Mouse (Mus musculus) fat pad, adult 2 months (tissue): ENCODE measurements around the gene Tnfrsf25.

ENCODE experiments used
- DNase-seq: peaks from one replicate; pipeline ENCODE4 v3.0.0-alpha.2; 2011; ENCODE audit warnings: low read depth, low spot score; ENCODE audit errors: extremely low read depth

Tnfrsf25 gene

GRCm38 (mm10) chr4:152120311-152121182, 4.8 kb downstream of the Tnfrsf25 start:
- DNase-seq = no peak

- DNase-seq = no peak
Observed at GRCm38 (mm10) chr4:152121183-152121505, 5.4 kb downstream of the Tnfrsf25 start.

GRCm38 (mm10) chr4:152124361-152124961, 8.7 kb downstream of the Tnfrsf25 start:
- no peak for DNase-seq

GRCm38 (mm10) chr4:152125161-152126025, 9.7 kb downstream of the Tnfrsf25 start:
- no peak for DNase-seq

GRCm38 (mm10) chr4:152126026-152126920, 10.5 kb downstream of the Tnfrsf25 start:
- no peak for DNase-seq

GRCm38 (mm10) chr4:152127884-152128283, 12.2 kb downstream of the Tnfrsf25 start:
- no peak for DNase-seq

GRCm38 (mm10) chr4:152128784-152129183, 13.1 kb downstream of the Tnfrsf25 start:
- DNase-seq = no peak

GRCm38 (mm10) chr4:152129395-152129930, 13.7 kb downstream of the Tnfrsf25 start:
- no peak for DNase-seq

- no peak for DNase-seq
Observed at GRCm38 (mm10) chr4:152130771-152131653, 15.3 kb downstream of the Tnfrsf25 start.

GRCm38 (mm10) chr4:152131809-152132771, 16.4 kb downstream of the Tnfrsf25 start:
- no peak for DNase-seq

GRCm38 (mm10) chr4:152132772-152133169, 17.0 kb downstream of the Tnfrsf25 start:
- no peak for DNase-seq

- DNase-seq = no peak
Observed at GRCm38 (mm10) chr4:152133213-152133612, 17.5 kb downstream of the Tnfrsf25 start.

GRCm38 (mm10) chr4:152134507-152134906, 18.8 kb downstream of the Tnfrsf25 start:
- no peak for DNase-seq

- DNase-seq = no peak
Observed at GRCm38 (mm10) chr4:152135363-152135762, 19.6 kb downstream of the Tnfrsf25 start.

GRCm38 (mm10) chr4:152136112-152136875, 20.6 kb downstream of the Tnfrsf25 start:
- no peak for DNase-seq

- no peak for DNase-seq
Observed at GRCm38 (mm10) chr4:152136876-152137250, 21.1 kb downstream of the Tnfrsf25 start.

GRCm38 (mm10) chr4:152138497-152139260, 22.9 kb downstream of the Tnfrsf25 start:
- DNase-seq = no peak
